Mouse (Mus musculus): ENCODE results near the gene Asb4.
"Not testable (repeated sequence)": the region's sequence is repeated elsewhere in the genome, so short reads cannot be mapped to it uniquely, and the experiment has no call there.

The Asb4 gene

DNA sequence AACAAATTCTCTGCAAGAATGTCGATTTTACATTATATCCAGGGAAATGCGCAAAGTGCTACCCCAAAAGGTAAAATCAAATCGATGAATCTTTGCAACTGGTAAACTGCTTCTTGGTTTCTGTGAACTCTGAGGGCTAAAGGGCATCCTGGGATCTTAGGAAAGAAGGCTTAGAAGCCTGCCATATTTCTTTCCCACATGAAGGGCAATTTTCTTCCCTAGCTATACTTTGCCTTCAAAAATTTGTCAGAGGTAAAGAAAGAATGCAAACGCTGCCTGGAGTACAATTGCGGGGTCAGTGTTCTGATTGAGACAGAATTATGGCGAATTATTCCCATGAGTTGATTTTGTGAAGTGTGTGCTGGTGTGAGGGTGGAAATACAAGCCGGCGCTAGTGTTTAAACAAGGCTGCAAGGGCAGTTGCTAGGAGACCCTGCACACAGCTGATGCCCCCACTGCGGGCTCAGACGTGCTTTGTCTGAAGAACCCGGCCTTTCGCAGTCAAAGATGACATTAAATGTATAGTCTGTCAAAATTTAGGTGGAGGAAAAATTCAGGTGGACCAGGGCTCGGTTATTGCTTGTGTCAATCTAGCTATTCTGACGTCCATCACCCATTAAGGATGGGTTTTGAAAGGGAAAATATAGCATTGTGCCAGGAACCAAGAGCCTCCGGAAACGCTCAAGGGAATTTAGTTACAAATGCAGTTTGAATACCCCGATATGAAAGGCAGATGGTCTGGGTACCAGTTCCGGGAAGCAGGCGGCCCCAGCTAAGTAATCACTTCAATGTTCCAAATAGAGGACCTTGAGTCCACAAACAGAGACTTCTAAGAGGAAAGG, at the start of gene Asb4:
TSS of gene Asb4 (plus strand) at position 51 of the 842 bp plus-strand sequence.
- DNase-seq, result peak; percentile 36 to 58

DNA sequence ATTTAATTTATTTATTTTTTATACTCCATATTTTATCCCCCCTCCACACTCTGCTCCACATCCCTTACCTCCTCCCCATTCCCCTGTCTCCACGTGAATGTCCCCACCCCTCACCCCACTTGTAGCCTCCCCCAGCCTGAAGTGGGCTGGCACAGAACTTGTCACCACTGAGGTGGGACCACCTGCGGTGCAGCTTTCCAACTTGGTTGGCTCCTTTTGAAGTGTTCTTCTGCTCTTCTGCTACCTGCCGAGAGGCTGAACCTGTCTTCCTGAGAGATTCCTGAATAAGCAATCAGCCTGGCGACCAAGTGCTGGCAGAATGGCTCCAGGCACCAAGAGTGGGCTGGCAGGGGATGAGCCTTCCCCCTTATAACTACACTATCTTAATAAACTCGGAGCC, 49.2 kb upstream of the Asb4 start:
- DNase-seq, result no peak

GRCm38 (mm10) chr6:5336016-5336415, 47.2 kb upstream of the Asb4 start:
- DNase-seq, result not testable (repeated sequence)

GRCm38 (mm10) chr6:5338781-5339180, 44.4 kb upstream of the Asb4 start:
- not testable (repeated sequence) for DNase-seq

DNA sequence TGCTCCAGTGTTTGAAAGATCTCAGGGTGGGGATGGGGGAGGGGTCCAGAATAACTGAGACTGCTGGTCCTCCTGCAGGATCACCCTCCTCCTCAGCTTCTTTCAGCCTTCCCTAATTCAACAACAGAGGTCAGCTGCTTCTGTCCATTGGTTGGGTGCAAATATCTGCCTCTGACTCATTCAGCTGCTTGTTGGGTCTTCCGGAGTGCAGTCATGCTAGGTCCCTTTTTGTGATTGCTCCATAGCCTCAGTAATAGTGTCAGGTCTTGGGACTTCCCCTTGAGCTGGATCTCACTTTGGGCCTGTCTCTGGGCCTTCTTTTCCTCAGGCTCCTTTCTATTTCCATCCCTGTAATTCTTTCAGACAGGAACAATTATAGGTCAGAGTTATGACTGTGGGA, 43.9 kb upstream of the Asb4 start:
- not testable (repeated sequence) for DNase-seq

GRCm38 (mm10) chr6:5344255-5344654, 38.9 kb upstream of the Asb4 start:
- DNase-seq, result peak; percentile 16 to 19

GRCm38 (mm10) chr6:5357873-5358272, 25.3 kb upstream of the Asb4 start:
- no peak for DNase-seq

DNA sequence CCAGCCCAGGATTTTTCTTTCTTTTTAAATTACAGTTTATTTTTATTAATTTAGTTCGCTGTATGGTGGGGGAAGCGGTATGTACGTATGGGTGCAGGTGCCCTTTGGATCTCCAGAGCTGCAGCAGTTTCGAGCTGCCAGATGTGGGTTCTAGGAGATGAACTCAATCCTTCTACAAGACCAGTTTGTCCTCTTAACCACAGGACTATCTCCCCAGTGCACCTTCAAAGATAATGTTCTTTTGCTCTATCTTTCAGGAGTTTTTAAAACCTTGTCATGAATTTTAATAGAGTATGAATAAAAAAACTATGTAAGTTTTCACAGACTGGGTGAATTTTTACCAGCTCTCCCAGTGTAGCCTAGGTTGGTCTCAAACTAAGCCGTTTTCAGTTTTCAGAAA, 22.8 kb upstream of the Asb4 start:
- no peak for DNase-seq

DNA sequence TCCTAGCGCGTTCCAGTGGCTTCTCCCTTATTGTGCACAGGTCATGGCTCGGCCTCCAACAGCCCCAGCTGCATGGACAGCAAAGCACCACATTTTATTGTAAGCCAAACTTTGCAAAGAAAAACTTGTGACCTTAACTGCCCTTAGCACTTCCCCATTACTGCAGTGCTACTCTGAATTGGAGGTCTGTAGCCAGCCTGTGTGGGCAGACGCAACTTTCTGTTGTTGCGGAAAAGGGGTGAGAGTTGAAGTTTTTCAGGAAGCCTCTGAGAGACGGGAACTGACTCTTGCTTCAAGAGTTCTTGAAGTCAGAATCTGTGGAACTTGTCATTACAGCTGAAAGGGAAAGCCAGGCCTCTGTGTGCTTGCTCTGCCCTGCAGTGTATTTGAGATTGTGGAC, 21.2 kb upstream of the Asb4 start:
- DNase-seq, result no peak

DNA sequence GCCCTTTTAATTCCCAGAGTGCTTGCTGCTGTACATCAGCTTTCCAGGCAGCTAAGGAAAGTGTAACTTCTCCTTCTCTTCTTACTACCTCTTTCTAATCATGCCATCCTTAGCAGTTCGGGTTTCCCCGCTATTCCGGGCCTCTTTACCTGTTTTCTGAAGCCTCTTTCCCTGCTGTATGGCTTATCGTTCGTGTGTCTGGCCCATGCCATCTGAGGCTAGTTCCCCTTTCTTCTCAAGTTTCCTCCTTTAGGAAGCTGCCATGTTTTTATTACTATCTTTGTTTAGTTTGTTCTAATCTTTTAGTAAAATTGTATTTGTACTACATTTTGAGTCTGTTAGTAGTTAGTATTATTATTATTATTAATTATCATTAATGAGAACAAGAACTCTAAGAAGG, 17.3 kb upstream of the Asb4 start:
- no peak for DNase-seq

- no peak for DNase-seq
Observed at GRCm38 (mm10) chr6:5376884-5377283, 6.3 kb upstream of the Asb4 start.

DNA sequence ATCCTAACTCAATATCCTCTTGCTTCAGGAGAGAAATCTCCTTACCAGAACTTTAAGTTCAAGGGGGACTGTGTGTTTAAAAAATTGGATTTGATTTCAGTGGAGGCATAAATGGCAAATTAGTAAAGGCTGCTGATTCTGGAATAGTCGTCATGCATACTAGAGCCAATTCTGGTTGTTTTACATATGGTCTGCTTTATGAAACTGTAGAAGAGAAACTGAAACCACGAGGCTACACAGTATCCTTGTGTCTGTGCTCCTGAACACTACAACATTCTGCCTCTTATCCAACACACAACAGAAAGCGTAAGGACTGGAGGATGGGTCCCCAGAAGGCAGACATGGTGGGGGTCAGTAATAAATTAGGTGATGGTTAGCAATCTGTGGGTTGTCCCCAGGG, 4.1 kb upstream of the Asb4 start:
- DNase-seq, result no peak

GRCm38 (mm10) chr6:5379781-5380623, 3.2 kb upstream of the Asb4 start:
- peak; percentile 44 to 47 for DNase-seq

DNA sequence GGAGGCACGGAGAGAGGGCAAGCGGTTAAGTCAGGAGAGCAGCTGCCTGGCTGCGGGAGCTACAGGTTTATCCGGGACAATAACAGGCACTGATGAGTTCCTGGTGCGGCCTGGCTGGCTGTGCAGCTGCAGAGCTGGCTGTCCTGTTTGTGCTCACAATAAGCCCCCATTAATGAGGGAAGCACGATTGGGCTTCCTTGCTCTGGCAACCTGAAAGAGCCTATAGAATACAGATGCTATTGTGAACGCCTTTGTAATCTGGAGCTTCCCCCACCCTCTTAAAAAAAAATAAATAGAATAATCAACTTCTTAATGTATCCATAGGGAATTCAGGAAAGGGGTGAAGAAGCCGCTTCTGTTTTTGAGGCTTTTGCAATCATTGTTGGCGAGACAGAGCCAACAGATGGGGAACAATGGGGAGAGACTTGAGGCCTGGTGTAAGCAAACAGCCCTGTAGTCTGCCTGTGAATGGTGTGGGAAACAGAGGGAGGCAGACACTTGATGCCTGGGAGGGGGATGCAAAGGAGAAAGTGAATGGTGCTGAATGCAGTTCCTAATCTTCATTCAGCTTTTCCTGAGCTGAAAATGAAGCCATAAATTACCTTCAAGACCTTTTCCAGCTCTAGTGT, 2.4 kb upstream of the Asb4 start:
- peak; percentile 24 to 30 for DNase-seq

DNA sequence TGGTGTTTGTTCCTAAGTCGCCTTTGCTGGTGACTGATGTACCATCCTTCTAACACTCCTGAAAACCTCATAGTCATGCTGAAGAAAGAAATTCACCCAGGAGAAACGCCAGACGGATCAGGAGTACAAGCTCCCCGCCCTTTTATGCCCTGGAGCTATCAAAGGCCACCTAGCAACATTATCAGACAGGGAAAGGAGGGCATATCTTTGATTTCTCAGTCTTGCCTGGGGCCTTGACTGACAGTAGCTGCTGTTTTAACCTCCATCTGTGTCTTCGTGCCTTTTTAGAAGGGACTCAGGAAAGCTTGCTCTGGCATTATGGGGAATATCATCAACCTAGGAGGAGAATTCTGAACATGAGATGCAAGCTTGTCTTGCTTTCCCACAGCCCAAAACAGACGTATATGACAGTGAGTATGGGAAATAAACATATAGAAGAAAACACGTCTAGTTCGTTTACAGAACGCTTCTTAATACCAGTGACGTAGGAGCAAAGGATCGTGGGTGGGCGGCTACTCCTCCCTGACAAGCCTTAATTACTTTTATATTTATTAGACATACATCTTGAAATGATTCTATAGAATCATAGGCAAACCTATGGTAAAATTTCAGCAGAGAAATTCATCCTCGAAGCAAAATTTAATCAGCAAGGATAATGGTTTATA, 1.1 kb upstream of the Asb4 start:
- peak in 1 of 2 experiments; percentile 5 for DNase-seq

DNA sequence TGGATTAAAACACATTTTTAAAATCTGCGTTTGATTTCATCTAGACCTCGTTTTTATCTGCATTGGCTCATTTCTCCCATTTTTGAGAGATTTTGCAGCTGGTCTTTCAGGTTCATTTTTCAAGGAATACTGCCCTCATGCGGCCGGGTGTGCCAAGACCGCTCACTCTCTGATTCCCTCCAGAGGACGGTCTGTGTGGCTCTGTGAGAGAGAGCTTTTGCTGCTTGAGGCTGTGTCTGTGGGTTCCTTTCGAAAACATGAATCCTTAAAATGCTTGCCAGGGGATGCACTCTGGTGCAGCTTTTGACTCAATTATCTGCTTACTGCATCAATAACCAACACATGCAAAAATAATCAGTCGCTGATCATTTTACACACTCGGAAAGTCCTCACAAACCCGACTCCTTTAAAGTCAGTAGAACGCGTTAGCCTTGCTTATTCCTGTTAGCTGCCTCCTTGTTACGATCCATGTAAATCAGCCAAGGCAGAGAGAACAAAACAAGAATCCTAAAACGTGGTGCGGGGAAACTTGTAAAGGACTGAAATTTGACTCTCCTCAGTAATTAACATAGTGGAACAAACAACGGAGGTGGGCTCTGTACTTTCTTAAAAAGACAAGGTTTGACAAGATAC, 487 bp upstream of the Asb4 start:
- DNase-seq, result peak; percentile 90

GRCm38 (mm10) chr6:5384178-5384490, 948 bp downstream of the Asb4 start:
- peak; percentile 83 to 85 for DNase-seq

GRCm38 (mm10) chr6:5385161-5385640, 2.0 kb downstream of the Asb4 start:
- no peak for DNase-seq

DNA sequence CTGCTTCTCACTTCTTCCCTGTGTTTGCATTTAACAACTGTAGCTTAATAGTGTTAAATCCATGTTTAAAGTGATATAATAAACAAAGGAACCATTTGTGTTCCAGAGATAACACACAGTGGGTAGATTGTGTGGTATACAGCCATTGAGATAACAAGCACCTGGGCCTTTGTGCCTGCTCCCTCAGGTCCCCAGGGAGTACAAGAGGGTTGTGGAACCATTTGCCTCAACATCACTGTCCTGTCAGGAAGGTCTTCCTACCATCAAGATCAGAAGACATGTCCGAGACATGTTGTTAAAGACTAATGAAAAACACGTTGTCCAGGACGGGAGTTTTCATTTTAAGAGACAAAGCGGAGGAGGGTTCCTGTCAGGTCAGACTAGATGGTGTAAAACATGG, 3.3 kb downstream of the Asb4 start:
- no peak for DNase-seq

GRCm38 (mm10) chr6:5387396-5387795, 4.2 kb downstream of the Asb4 start:
- no peak for DNase-seq

GRCm38 (mm10) chr6:5390298-5390697, 7.1 kb downstream of the Asb4 start:
- DNase-seq, result no peak

GRCm38 (mm10) chr6:5390952-5391351, 7.8 kb downstream of the Asb4 start:
- no peak for DNase-seq
